Mouse (Mus musculus) CH12.LX (cell line): ENCODE measurements around the gene Tmem100.
A peak's percentile ranks its signal among the peaks of the same experiment; 100 is the strongest.

Experiments used
- CHD1 ChIP-seq: IDR thresholded peaks from 2 replicates; pipeline ENCODE4 v1.6.1; 2012; ENCODE audit warnings: low read depth, low read length, improper control_type of control experiment, inconsistent platforms
- CTCF ChIP-seq, 2 experiments: IDR thresholded peaks in 1 of 2; conservative IDR thresholded peaks in 1 of 2; 2 replicates each; pipeline ENCODE4 v1.5.1; 2011 to 2012; ENCODE audit warnings: low read depth in 2 of 2, low read length in 2 of 2, improper control_type of control experiment in 1 of 2, inconsistent platforms in 1 of 2, mild to moderate bottlenecking in 1 of 2, moderate library complexity in 1 of 2
- ETS1 ChIP-seq: conservative IDR thresholded peaks from 2 replicates; pipeline ENCODE4 v1.6.1; 2012; ENCODE audit warnings: low read depth, mild to moderate bottlenecking, inconsistent platforms, low read length, improper control_type of control experiment, moderate library complexity
- ZKSCAN1 ChIP-seq: IDR thresholded peaks from 2 replicates; pipeline ENCODE4 v1.6.1; 2012; ENCODE audit warnings: low read depth, inconsistent platforms, low read length, improper control_type of control experiment, borderline replicate concordance

GRCm38 (mm10) chr11:90038022-90038421, 7.9 kb downstream of the Tmem100 start:
- no peak for TF ChIP-seq ETS1
- TF ChIP-seq CHD1: no peak
- TF ChIP-seq ZKSCAN1: no peak
- peak; percentile 65 to 72; a peak in 3 of 4 replicates for TF ChIP-seq CTCF (conservative IDR thresholded peaks at IDR 0.05 in 1 of 2, IDR thresholded peaks at IDR 0.05 in 1 of 2; ENCODE audit: low read depth in 2 of 2, low read length in 2 of 2)
